Mouse (Mus musculus) natural killer cell, adult 2 months (primary cell): ENCODE results near the gene Sept8.

Source experiments
- DNase-seq, 2 experiments: peaks; one replicate each; pipeline ENCODE4 v3.0.0; 2022; ENCODE audit warnings: low spot score in 2 of 2

Gene Sept8

GRCm38 (mm10) chr11:53519207-53520121 lies at the start of gene Sept8:
Sept8 (plus strand) TSS chr11:53519257.
- no peak for DNase-seq

- no peak for DNase-seq
Observed at GRCm38 (mm10) chr11:53469294-53469967, 49.6 kb upstream of the Sept8 start.

GRCm38 (mm10) chr11:53469968-53470695 lies 48.9 kb upstream of the Sept8 start, which contains the start of gene Gm9837:
Gm9837 (minus strand) TSS chr11:53470479.
- peak; percentile 57 to 77 for DNase-seq

GRCm38 (mm10) chr11:53472709-53473108 lies 46.3 kb upstream of the Sept8 start:
- DNase-seq: no peak

- no peak for DNase-seq
Observed at GRCm38 (mm10) chr11:53475620-53476019, 43.4 kb upstream of the Sept8 start.

GRCm38 (mm10) chr11:53477833-53478232 lies 41.2 kb upstream of the Sept8 start:
- DNase-seq: no peak

- no peak for DNase-seq
Observed at GRCm38 (mm10) chr11:53478383-53479170, 40.5 kb upstream of the Sept8 start.

GRCm38 (mm10) chr11:53479171-53479782 lies 39.8 kb upstream of the Sept8 start:
- DNase-seq: no peak

- no peak for DNase-seq
Observed at GRCm38 (mm10) chr11:53479783-53480301, 39.2 kb upstream of the Sept8 start, which contains the start of the genes Gm9945 and Sowaha. Gm9945 (plus strand) TSS chr11:53480166. Sowaha (minus strand) TSS chr11:53480274.

GRCm38 (mm10) chr11:53481088-53481730 lies 37.8 kb upstream of the Sept8 start:
- no peak for DNase-seq

- no peak for DNase-seq
Observed at GRCm38 (mm10) chr11:53483159-53483891, 35.7 kb upstream of the Sept8 start.

- no peak for DNase-seq
Observed at GRCm38 (mm10) chr11:53485719-53486118, 33.3 kb upstream of the Sept8 start.

- no peak for DNase-seq
Observed at GRCm38 (mm10) chr11:53486351-53486750, 32.7 kb upstream of the Sept8 start.

- DNase-seq: peak in 1 of 2 experiments; percentile 9
Observed at GRCm38 (mm10) chr11:53486822-53487594, 32.0 kb upstream of the Sept8 start.

- no peak for DNase-seq
Observed at GRCm38 (mm10) chr11:53489007-53489406, 30.1 kb upstream of the Sept8 start.

- DNase-seq: no peak
Observed at GRCm38 (mm10) chr11:53489421-53489820, 29.6 kb upstream of the Sept8 start.

- no peak for DNase-seq
Observed at GRCm38 (mm10) chr11:53491954-53492401, 27.1 kb upstream of the Sept8 start.

GRCm38 (mm10) chr11:53493243-53493955 lies 25.7 kb upstream of the Sept8 start:
- no peak for DNase-seq
